Mouse (Mus musculus): ENCODE results near the gene Gm5072.
"Not testable (repeated sequence)": the region's sequence is repeated elsewhere in the genome, so short reads cannot be mapped to it uniquely, and the experiment has no call there.

Gm5072 gene

DNA sequence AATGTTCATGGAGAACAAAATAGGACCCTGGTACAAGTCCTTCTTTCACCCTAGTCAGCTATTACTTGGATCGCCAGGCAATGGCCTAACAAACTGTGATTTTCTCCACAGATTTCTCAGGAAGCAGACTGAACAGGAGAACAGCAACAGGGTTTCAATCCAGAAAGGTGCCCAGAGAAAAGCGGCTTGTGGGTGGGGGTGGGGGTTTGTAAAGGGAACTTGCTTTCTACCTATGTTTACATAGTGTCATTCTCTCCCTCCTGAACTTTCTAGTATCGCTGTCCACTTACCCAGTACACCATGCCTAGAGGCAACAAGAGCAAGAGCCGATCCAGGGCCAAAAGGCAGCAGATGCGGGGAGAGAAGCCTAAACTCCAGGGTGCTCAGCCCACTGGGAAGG lies at the start of gene Gm5072:
Gene Gm5072, plus strand, starts transcription at position 301 of the 400 bp plus-strand sequence.
- DNase-seq: not testable (repeated sequence)
